Mouse (Mus musculus) left cerebral cortex, adult 18-20 months (tissue): ENCODE results near the gene Nhsl1. TPM values are rescaled to one million over a fixed set of nuclear protein-coding genes. Genes with fewer than 3 reads are reported as not detected.
"Not testable (repeated sequence)": the region's sequence is repeated elsewhere in the genome, so short reads cannot be mapped to it uniquely, and the experiment has no call there.

Experiments
- DNase-seq, 2 experiments: peaks; one replicate each; pipeline ENCODE4 v3.0.0; 2021 to 2022; ENCODE audit warnings: low spot score in 2 of 2, mixed read lengths in 1 of 2
- total RNA-seq, 2 experiments: library from RNA; stranded (reverse); gene quantifications; 2 replicates each; pipeline ENCODE4 v1.2.3; 2021

Gene Nhsl1
- total RNA-seq, 2 experiments from 2014 or later = 20.0 to 23.2 TPM

DNA sequence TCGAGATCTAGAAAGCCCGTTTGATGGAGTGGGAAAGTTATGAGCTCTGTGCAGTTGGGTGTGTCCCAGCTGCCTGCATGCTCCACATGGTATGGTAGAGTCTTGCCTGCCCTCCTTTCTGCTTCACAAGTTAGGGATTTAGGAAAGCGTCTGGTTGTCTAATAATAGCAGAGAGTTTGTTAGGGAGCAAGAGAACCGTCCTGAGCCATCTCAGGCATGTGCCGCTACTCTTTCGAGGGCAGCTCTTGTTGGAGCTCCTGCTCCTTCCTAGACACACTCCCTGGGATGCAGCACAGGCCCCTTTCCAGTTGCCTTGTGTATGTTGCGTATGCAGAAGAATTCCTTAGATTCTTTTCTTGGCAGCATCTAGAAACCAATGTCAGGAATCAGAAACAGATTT is 117.2 kb downstream of the Nhsl1 start:
- DNase-seq = no peak

GRCm38 (mm10) chr10:18437584-18437983 is 118.8 kb downstream of the Nhsl1 start:
- no peak for DNase-seq

- no peak for DNase-seq
Measured at GRCm38 (mm10) chr10:18445603-18446358, 127.0 kb downstream of the Nhsl1 start.

DNA sequence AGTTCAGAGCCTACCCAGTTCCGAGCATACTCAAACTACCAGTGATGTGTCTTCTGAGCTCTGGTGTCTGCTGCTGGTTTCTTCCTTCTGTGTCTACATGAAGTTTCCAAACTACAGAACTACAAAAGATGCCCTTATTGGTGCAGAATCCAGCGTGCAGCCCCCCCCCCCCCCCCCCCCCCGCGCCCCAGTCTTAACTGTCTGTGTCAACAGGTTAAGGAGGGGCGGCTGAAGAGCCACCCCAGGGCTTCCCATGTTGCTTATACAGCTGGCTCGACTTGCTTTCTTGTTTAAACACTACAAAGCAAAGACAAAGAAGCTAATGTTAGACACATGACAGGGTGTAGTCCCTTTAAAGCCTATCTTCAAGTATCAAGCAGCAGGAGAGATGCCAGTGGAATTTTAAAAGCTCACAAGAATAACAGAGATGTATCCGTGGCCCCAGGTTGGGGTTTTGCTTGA is 127.6 kb downstream of the Nhsl1 start:
- DNase-seq = no peak

- no peak for DNase-seq
Measured at GRCm38 (mm10) chr10:18447299-18447698, 128.5 kb downstream of the Nhsl1 start.

- DNase-seq = not testable (repeated sequence)
Measured at GRCm38 (mm10) chr10:18448896-18449295, 130.1 kb downstream of the Nhsl1 start.

GRCm38 (mm10) chr10:18453380-18453779 is 134.6 kb downstream of the Nhsl1 start:
- DNase-seq = peak; percentile 89

GRCm38 (mm10) chr10:18454161-18454560 is 135.4 kb downstream of the Nhsl1 start:
- no peak for DNase-seq

GRCm38 (mm10) chr10:18455301-18455920 is 136.6 kb downstream of the Nhsl1 start:
- DNase-seq = no peak

DNA sequence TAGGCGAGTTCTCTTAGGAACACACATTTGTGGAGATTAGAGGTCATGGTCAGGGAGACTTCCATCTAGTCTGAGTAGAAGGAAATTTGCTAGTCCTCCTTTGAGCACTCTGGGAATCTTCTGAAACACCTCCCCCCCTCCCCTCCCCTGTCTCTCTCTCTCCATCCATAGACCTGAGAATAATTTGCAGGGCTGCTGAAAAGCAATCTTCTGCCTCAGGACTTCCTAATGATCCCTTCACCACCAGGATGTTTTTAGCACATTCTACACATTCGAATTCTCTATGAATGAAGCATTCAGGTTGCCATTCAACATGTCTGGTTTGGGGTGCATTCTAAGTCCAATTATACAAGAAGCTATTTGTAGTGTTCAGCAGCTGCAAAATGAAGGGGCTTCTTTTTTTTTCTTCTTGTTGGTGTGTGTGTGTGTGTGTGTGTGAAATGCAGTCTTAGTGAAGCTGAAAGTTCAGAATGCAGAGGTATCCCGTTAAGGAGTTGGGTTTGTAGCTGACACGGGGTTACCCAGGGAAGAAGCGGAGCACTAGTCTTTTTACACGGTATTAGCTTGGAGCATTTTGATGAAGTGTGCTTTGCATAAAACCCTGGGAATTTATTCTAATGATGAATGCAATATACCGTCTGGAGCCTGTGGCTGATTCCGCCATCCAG is 139.2 kb downstream of the Nhsl1 start:
- no peak for DNase-seq

GRCm38 (mm10) chr10:18461336-18461735 is 142.6 kb downstream of the Nhsl1 start:
- DNase-seq = no peak

DNA sequence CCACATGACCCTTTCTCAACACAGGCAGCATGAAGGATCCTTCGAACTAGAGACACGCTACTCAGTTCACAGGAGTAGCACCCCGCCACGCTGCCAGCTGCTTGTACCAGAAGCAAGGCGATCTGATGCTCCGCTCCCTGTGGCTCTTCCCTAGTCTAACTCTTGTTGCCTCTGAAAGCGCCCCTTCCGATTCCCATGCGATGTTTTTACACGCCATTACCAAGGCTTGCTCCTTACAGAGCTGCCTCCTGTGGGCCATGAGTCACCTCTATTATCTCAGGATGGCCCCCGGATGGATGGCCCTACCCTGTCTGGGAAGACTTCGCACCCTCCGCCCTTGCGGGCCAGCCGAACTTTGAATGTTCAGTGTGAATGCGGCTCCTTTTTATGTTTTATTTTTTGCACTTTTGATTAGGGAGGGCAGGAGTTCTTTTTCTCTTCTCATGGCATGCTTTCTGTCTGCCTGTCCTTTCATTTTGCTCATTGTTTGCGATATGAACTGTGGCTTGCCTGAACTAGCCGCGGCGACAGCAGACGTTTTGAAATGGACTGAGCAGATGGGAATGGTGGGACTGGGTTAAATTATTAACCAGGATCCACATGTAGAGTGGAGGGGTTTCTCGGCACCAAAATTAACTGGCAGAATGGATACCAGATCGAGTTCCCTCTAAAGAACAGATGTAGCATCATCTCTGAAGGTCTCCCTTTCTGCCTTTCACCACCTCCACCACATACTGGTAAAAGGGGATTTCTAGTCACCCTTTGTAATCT is 144.5 kb downstream of the Nhsl1 start:
- no peak for DNase-seq

DNA sequence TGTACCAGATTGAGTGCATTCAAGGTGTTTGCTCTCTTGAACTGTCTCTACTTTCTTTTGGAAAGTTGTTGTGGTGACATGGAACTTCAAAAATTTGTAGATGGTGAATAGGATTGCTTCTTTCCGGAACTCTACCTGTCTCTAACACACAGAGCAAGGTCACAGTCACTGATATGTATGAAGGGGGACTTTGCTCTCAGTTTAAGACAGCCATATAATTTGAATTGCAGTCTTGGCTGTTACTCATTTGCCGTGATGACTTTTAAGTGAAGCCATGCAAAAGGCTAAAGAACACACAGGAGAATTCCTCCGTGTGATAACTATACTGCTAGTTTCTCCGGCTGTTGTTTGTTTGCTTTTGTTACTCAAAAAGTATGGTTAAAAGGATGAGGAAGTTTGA is 149.6 kb downstream of the Nhsl1 start:
- no peak for DNase-seq

DNA sequence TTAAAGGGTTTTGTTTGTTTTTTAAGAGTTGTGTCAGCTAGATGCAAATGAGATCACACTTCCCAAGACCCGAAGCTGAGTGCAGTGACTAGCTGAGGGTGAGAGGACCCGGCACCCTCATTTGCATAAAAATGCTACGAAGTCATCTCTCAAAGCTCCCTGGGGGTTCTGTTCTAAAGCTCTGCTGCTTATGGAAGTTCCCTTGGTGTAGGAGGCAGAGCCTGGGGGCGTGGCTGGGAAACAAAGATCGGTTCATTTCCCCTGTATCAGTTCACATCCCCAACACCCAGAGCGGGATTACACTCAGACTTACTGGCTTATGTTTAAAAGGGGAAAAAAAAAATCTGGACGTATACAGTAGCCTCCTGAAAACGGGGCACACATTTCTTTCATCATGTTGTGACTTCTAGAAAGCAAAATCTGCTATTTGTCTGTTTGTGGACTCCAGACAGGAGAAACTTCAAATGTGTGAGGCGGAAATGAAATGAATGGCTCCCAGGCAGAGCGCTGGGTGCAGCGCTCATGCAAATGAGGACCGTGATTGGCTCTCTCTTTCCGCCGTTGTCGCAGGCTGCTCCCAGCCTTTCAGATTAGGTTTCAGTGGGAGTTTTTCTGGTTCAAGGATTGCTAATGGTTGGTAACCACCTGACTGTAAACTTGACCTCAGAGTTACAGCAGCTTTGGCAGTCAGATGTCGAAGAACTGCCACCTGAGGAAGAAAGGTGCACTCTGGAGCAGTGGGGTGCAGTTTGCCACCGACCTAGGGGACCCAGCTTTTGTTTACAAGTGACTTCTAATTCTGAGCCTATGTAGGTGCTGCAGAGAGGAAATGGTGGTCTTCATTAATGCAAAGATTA is 150.7 kb downstream of the Nhsl1 start:
- DNase-seq = peak in 1 of 2 experiments; percentile 17

DNA sequence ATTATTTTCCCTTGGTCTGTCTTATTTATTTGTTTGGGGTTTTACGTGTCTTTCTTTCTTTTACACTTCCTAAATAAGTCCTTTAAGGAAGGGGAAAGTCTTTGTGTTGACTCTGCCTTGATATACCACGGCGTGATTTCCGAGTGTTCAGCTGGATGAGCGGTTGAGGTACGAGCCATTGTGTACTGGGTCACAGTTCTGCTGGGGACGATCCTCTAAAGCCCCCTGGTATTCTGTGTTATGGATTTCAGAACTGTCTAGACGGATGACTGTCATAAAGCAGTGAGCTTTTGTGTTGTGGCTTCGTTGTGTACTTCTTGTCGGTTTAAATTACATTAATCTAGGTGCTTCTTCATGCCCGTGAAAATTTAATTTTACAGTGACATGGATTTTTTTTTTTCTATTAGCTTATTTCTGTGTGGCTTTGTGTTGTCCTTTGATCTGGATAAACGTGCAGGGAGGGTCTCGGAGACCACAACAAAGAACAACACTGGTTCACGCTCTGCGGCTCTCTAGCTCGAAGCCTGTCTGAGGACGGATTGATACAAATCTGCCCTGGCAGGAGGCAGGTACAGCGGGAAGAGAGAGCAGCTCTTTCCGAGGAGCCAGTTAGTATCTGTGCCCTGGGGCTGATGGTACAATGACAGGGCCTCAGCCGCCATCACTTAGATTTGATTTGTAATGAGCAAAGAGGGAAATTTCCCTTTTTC is 151.7 kb downstream of the Nhsl1 start:
- DNase-seq = no peak

GRCm38 (mm10) chr10:18471648-18472047 is 152.9 kb downstream of the Nhsl1 start:
- no peak for DNase-seq

DNA sequence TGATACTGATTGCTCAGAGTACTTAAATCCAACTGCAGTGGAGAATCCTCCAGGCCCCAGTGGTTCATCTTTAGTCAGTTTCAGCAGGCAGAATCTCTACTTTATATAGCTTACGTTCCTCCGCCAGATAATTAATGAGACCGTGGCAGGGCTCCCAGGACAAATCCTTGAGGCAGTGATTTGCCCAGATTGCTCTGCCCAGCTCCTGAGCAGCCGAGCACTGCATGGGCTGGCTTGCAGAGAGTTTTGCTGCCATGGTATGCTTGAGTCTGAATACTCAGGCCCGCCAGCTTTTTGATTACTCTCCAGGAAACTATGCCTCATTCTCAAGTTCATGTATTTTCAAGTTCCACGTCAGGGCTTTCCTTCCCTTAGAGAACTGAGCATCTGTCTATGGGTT is 156.3 kb downstream of the Nhsl1 start:
- DNase-seq = no peak

DNA sequence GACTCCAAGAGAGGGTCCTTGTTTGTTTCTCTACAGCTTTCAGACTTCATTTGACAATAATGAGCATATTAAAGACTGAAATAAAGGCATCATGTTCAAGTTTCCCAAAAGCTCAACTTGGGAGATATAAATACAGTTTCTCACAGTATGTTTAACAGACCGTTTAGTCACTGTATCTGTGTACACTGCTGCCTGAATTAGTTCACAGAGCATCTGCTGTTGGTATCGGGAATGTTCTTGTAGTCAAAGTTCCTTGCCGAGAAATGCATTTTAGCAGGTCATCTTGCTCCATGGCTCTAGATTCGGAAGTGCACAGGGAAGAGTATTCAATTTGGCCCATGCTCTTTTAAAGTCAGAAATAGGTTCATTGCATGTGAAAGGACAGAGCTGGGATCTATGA is 159.5 kb downstream of the Nhsl1 start:
- peak in 1 of 2 experiments; percentile 8 for DNase-seq

- DNase-seq = no peak
Measured at GRCm38 (mm10) chr10:18479285-18479684, 160.5 kb downstream of the Nhsl1 start.

DNA sequence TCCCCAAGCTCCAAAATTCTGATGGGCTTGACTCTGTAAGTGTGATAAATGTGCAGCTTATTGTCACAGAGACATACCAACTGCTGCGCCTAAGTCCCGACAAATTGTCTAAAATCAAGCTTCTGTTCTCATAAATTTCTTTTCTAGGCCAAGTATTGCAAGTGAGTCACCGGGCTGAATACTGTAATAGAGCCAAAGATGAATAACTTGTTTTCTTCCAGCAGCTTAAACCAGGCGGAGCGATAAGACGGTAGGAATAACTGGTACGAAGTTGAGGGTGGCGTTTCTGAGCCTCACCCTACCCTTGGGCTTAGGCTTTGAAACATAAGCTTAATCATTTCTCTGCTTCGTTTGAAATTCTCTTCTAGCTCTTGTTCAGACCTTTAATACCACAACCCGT is 162.1 kb downstream of the Nhsl1 start:
- peak in 1 of 2 experiments; percentile 8 for DNase-seq
